Mouse (Mus musculus): ENCODE results near the gene F8a. TPM values are rescaled to one million over a fixed set of nuclear protein-coding genes. Genes with fewer than 3 reads are reported as not detected.

The F8a gene
- total RNA-seq (2023; ENCODE audit: inconsistent age): 12.3 to 14.9 TPM (median 13.4 TPM) in 4 replicates

GRCm38 (mm10) chrX:73227914-73228605, at the start of gene F8a:
Gene F8a, plus strand, starts transcription at chrX:73228291.

GRCm38 (mm10) chrX:73191934-73192333, 36.2 kb upstream of the F8a start, which contains the start of gene Xlr3b:
Gene Xlr3b, plus strand, starts transcription at chrX:73192207.

GRCm38 (mm10) chrX:73213819-73214564, 14.1 kb upstream of the F8a start, which contains the start of gene Xlr4b:
Gene Xlr4b, plus strand, starts transcription at chrX:73214333.

GRCm38 (mm10) chrX:73242821-73243325, 14.8 kb downstream of the F8a start, which contains the start of gene Xlr4c:
Gene Xlr4c, minus strand, starts transcription at chrX:73243130.

GRCm38 (mm10) chrX:73265270-73265669, 37.2 kb downstream of the F8a start, which contains the start of gene Xlr3c:
Gene Xlr3c, minus strand, starts transcription at chrX:73265390.

Other genes starting within 250 kb of the F8a start
- not detected in 4 replicates for gene Zfp185, start 241.0 kb upstream of the F8a start, total RNA-seq (2023; ENCODE audit: inconsistent age)
- 0.93 to 1.5 TPM (median 1.2 TPM) in 4 replicates for gene Pnma5, start 191.2 kb upstream of the F8a start, total RNA-seq (2023; ENCODE audit: inconsistent age)
- not detected in 4 replicates for gene Pnma3, start 163.5 kb upstream of the F8a start, total RNA-seq (2023; ENCODE audit: inconsistent age)
- 2.4 to 5.0 TPM (median 3.7 TPM) in 4 replicates for gene Xlr4a, start 145.8 kb upstream of the F8a start, total RNA-seq (2023; ENCODE audit: inconsistent age)
- 0.15 to 0.38 TPM (median 0.27 TPM) in 3 of 4 replicates, not detected in the other for gene Xlr3a, start 131.2 kb upstream of the F8a start, total RNA-seq (2023; ENCODE audit: inconsistent age)
- 0.19 TPM in 1 of 4 replicates, not detected in the others for gene Gm14685, start 111.2 kb upstream of the F8a start, total RNA-seq (2023; ENCODE audit: inconsistent age)
- gene Xlr5b, start 79.5 kb upstream of the F8a start, total RNA-seq (2023; ENCODE audit: inconsistent age): not detected in 4 replicates
- gene DXBay18, start 78.8 kb upstream of the F8a start, total RNA-seq (2023; ENCODE audit: inconsistent age): 0.21 TPM in 1 of 4 replicates, not detected in the others
- not detected in 4 replicates for gene Spin2d, start 51.3 kb upstream of the F8a start, total RNA-seq (2023; ENCODE audit: inconsistent age)
- 1.5 to 2.8 TPM (median 2.0 TPM) in 4 replicates for gene Xlr3b, start 36.1 kb upstream of the F8a start, total RNA-seq (2023; ENCODE audit: inconsistent age)
- gene Xlr4b, start 14.0 kb upstream of the F8a start, total RNA-seq (2023; ENCODE audit: inconsistent age): 11.2 to 16.7 TPM (median 13.7 TPM) in 4 replicates
- gene Xlr4c, start 14.8 kb downstream of the F8a start, total RNA-seq (2023; ENCODE audit: inconsistent age): 3.2 to 5.3 TPM (median 4.2 TPM) in 4 replicates
- 0.35 TPM in 1 of 4 replicates, not detected in the others for gene Xlr3c, start 37.1 kb downstream of the F8a start, total RNA-seq (2023; ENCODE audit: inconsistent age)
- gene Xlr5a, start 64.7 kb downstream of the F8a start, total RNA-seq (2023; ENCODE audit: inconsistent age): not detected in 4 replicates
- gene Xlr5c, start 64.7 kb downstream of the F8a start, total RNA-seq (2023; ENCODE audit: inconsistent age): not detected in 4 replicates
- not detected in 4 replicates for gene Gm45015, start 108.5 kb downstream of the F8a start, total RNA-seq (2023; ENCODE audit: inconsistent age)
- 24.0 to 32.8 TPM (median 26.6 TPM) in 4 replicates for gene Zfp275, start 114.3 kb downstream of the F8a start, total RNA-seq (2023; ENCODE audit: inconsistent age)
- not detected in 4 replicates for gene Gm18336, start 170.4 kb downstream of the F8a start, total RNA-seq (2023; ENCODE audit: inconsistent age)
- gene Zfp92, start 182.8 kb downstream of the F8a start, total RNA-seq (2023; ENCODE audit: inconsistent age): not detected in 4 replicates
- gene Trex2, start 207.1 kb downstream of the F8a start, total RNA-seq (2023; ENCODE audit: inconsistent age): 0.54 TPM in 1 of 4 replicates, not detected in the others
- gene Haus7, start 230.8 kb downstream of the F8a start, total RNA-seq (2023; ENCODE audit: inconsistent age): 19.5 to 22.9 TPM (median 21.4 TPM) in 4 replicates

Data from B cell, adult (primary cell).